In the genomic region with DNA sequence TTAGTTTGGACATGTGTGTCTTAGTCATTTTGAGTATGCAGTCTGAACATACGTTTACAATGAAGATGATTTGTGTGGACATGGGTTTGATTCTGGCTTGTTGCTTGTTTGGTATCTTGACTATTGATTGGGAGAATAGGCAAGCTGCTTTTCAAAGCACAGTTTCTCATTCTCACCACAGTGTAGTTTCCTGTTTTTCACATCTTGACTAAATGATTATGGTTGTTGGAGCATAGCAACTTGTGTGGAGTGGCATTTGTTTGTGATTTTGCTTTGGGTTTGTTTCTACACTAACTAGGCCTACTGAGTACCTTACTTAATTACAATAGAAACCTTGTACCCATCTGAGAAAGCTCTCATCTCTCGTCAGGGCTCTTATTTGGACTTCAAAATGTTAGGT, we compare ENCODE assay signal across 17 mouse cellular contexts.
"Had no signal": no experiment of that assay in that cellular context is flagged by ENCODE, and none has a peak within 500 bp of the region (broad histone marks: within the 10 kb centered on the region; RNA-seq: fewer than 3 reads in every experiment).

No protein-coding gene starts in this region.

- H3K4me3 ChIP-seq: left cerebral cortex, adult 2 months; liver, embryonic 13.5 days; neural tube, embryonic 12.5 days; neural tube, embryonic 15.5 days; stomach, embryonic 15.5 days had no signal

- H3K4me1 ChIP-seq: stomach, embryonic 15.5 days had no signal

- DNase-seq: kidney, adult 18-20 months; kidney, adult 9 months; kidney, postnatal 14 days; layer of hippocampus, postnatal 36 days; liver, embryonic 13.5 days; lung, adult 2 months; lung, postnatal 14 days; lung, postnatal 4 days; midbrain, embryonic 14.5 days; retina, postnatal 1 day; right cerebral cortex, postnatal 25 days; spleen, adult 18-20 months; thymus, postnatal 36 days had no signal

- H3K27me3 ChIP-seq: liver, embryonic 13.5 days; neural tube, embryonic 12.5 days; neural tube, embryonic 15.5 days; stomach, embryonic 15.5 days had no signal

- H3K36me3 ChIP-seq: liver, embryonic 13.5 days; neural tube, embryonic 12.5 days; neural tube, embryonic 15.5 days; stomach, embryonic 15.5 days had no signal

- H3K27ac ChIP-seq: left cerebral cortex, adult 2 months; liver, embryonic 13.5 days; neural tube, embryonic 12.5 days; neural tube, embryonic 15.5 days; stomach, embryonic 15.5 days had no signal
